Mouse (Mus musculus) MEL (cell line): ENCODE measurements at regions not wholly inside any gene's neighbourhood (a gene's known extent, or its start where the extent isn't known, plus 50 kb on each side); places are given as distances from the start of the nearest gene placed in this dataset.
A peak's percentile ranks its signal among the peaks of the same experiment; 100 is the strongest.

ENCODE experiments used
- CHD2 ChIP-seq: IDR thresholded peaks from 2 replicates; pipeline ENCODE4 v1.6.1; 2011; ENCODE audit warnings: low read length, improper control_type of control experiment
- CTCF ChIP-seq, 3 experiments: IDR thresholded peaks in 2 of 3; conservative IDR thresholded peaks in 1 of 3; 2 replicates each; pipeline ENCODE4 v1.5.1; 2011 to 2012; ENCODE audit warnings: low read length in 3 of 3, low read depth in 2 of 3, mild to moderate bottlenecking in 2 of 3, improper control_type of control experiment in 1 of 3, inconsistent platforms in 1 of 3, mixed read lengths in 1 of 3, moderate library complexity in 1 of 3; ENCODE audit not compliant: control insufficient read depth in 1 of 3, insufficient read depth in 1 of 3, poor library complexity in 1 of 3, severe bottlenecking in 1 of 3
- EP300 ChIP-seq, 2 experiments: IDR thresholded peaks; 2 replicates each; pipeline ENCODE4 v1.6.1; 2011; ENCODE audit warnings: improper control_type of control experiment in 2 of 2, low read length in 2 of 2, low read depth in 1 of 2, mild to moderate bottlenecking in 1 of 2
- GATA1 ChIP-seq: IDR thresholded peaks from 2 replicates; pipeline ENCODE4 v1.6.1; 2011; ENCODE audit warnings: low read depth, low read length, improper control_type of control experiment
- HCFC1 ChIP-seq: IDR thresholded peaks from 2 replicates; pipeline ENCODE4 v1.6.1; 2012; ENCODE audit warnings: low read depth, mild to moderate bottlenecking, inconsistent platforms, low read length, improper control_type of control experiment, moderate library complexity
- MAFK ChIP-seq: IDR thresholded peaks from 2 replicates; pipeline ENCODE4 v1.6.1; 2011; ENCODE audit warnings: low read depth, mild to moderate bottlenecking, low read length, improper control_type of control experiment, borderline replicate concordance
- NELFE ChIP-seq: IDR thresholded peaks from 2 replicates; pipeline ENCODE4 v1.6.1; 2011; ENCODE audit warnings: low read depth, low read length, improper control_type of control experiment
- POLR2A ChIP-seq, 2 experiments: IDR thresholded peaks; 2 replicates each; pipeline ENCODE4 v1.6.1; 2011 to 2012; ENCODE audit warnings: low read length in 2 of 2, mild to moderate bottlenecking in 2 of 2, control low read depth in 1 of 2, improper control_type of control experiment in 1 of 2, low read depth in 1 of 2, moderate library complexity in 1 of 2; ENCODE audit not compliant: control insufficient read depth in 1 of 2, insufficient read depth in 1 of 2, poor library complexity in 1 of 2
- RCOR1 ChIP-seq: IDR thresholded peaks from 2 replicates; pipeline ENCODE4 v1.6.1; 2012; ENCODE audit warnings: low read depth, mild to moderate bottlenecking, inconsistent platforms, low read length, improper control_type of control experiment
- UBTF ChIP-seq: IDR thresholded peaks from 2 replicates; pipeline ENCODE4 v1.6.1; 2012; ENCODE audit warnings: low read depth, mild to moderate bottlenecking, inconsistent platforms, low read length, improper control_type of control experiment, moderate library complexity, borderline replicate concordance; ENCODE audit not compliant: insufficient read depth
- ZC3H11A ChIP-seq: IDR thresholded peaks from 2 replicates; pipeline ENCODE4 v1.6.1; 2012; ENCODE audit warnings: low read depth, mild to moderate bottlenecking, inconsistent platforms, low read length, improper control_type of control experiment
- ZKSCAN1 ChIP-seq: IDR thresholded peaks from 2 replicates; pipeline ENCODE4 v1.6.1; 2012; ENCODE audit warnings: low read depth, mild to moderate bottlenecking, inconsistent platforms, low read length, improper control_type of control experiment, moderate library complexity

DNA sequence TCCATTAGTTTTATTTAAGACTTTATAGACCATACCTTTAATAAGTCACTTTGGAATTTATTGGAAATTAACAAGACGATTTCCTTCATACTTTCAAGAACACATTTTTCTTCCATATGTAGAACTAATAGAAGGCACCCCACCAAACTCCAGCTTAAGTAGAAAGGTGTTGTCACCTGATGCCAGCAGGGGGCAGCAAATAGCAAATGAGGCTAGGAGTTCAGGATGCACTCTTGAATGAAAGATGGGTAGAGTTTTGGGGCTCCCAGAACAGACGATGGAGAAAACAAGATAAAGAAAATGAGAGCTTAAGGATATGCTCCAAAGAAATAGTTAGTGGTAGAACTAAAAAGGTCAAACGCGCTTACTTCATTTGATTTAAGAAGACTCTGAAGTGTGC lies 590.4 kb upstream of the Kif18a start:
- no peak for TF ChIP-seq POLR2A (IDR thresholded peaks at IDR 0.05; ENCODE audit: control insufficient read depth in 1 of 2, insufficient read depth in 1 of 2, low read depth in 1 of 2, low read length in 2 of 2, poor library complexity in 1 of 2)
- no peak for TF ChIP-seq GATA1
- no peak for TF ChIP-seq CHD2
- TF ChIP-seq RCOR1 = no peak
- no peak for TF ChIP-seq UBTF
- peak; percentile 43 to 78 (median 75) for TF ChIP-seq CTCF (IDR thresholded peaks at IDR 0.05 in 2 of 3, conservative IDR thresholded peaks at IDR 0.05 in 1 of 3; ENCODE audit: control insufficient read depth in 1 of 3, insufficient read depth in 1 of 3, low read depth in 2 of 3, low read length in 3 of 3, poor library complexity in 1 of 3, severe bottlenecking in 1 of 3)
- no peak for TF ChIP-seq MAFK
- no peak for TF ChIP-seq ZKSCAN1
- TF ChIP-seq HCFC1 = no peak
- TF ChIP-seq EP300 (IDR thresholded peaks at IDR 0.05; ENCODE audit: low read depth in 1 of 2, low read length in 2 of 2) = no peak
- peak; percentile 80 for TF ChIP-seq ZC3H11A
- no peak for TF ChIP-seq NELFE
